Mouse (Mus musculus): ENCODE results near the gene Pigyl.
A peak's percentile ranks its signal among the peaks of the same experiment; 100 is the strongest.

Pigyl gene

GRCm38 (mm10) chr9:22139746-22140145, 16.9 kb upstream of the Pigyl start:
- no peak for DNase-seq

- DNase-seq = peak; percentile 89
These were observed 13.3 kb upstream of the Pigyl start for GRCm38 (mm10) chr9:22143108-22144037.

GRCm38 (mm10) chr9:22144304-22144965, 12.2 kb upstream of the Pigyl start:
- no peak for DNase-seq

- DNase-seq = peak; percentile 60
These were observed 7.0 kb upstream of the Pigyl start for GRCm38 (mm10) chr9:22149426-22150248.

GRCm38 (mm10) chr9:22150249-22150693, 6.4 kb upstream of the Pigyl start:
- peak; percentile 53 for DNase-seq

GRCm38 (mm10) chr9:22150946-22151345, 5.7 kb upstream of the Pigyl start:
- DNase-seq = no peak

GRCm38 (mm10) chr9:22153810-22154209, 2.8 kb upstream of the Pigyl start:
- no peak for DNase-seq

- peak; percentile 72 for DNase-seq
These were observed 1.0 kb upstream of the Pigyl start for GRCm38 (mm10) chr9:22155614-22156013.

GRCm38 (mm10) chr9:22157516-22158265, 1.0 kb downstream of the Pigyl start:
- DNase-seq = no peak

GRCm38 (mm10) chr9:22161299-22161698, 4.7 kb downstream of the Pigyl start:
- DNase-seq = no peak

- DNase-seq = no peak
These were observed 5.7 kb downstream of the Pigyl start for GRCm38 (mm10) chr9:22162305-22162704.

- no peak for DNase-seq
These were observed 6.3 kb downstream of the Pigyl start for GRCm38 (mm10) chr9:22162912-22163311.

- peak; percentile 12 for DNase-seq
These were observed 8.3 kb downstream of the Pigyl start for GRCm38 (mm10) chr9:22164711-22165668.

- DNase-seq = no peak
These were observed 9.3 kb downstream of the Pigyl start for GRCm38 (mm10) chr9:22165964-22166363.

GRCm38 (mm10) chr9:22166686-22167085, 10.0 kb downstream of the Pigyl start:
- no peak for DNase-seq

GRCm38 (mm10) chr9:22167751-22168150, 11.1 kb downstream of the Pigyl start:
- DNase-seq = no peak

- DNase-seq = no peak
These were observed 12.7 kb downstream of the Pigyl start for GRCm38 (mm10) chr9:22169327-22169726.

GRCm38 (mm10) chr9:22172318-22172717, 15.7 kb downstream of the Pigyl start:
- no peak for DNase-seq

GRCm38 (mm10) chr9:22188025-22188611, 31.5 kb downstream of the Pigyl start, which contains the start of gene Zfp872:
Zfp872 (plus strand) TSS chr9:22188090.
- peak; percentile 20 for DNase-seq

GRCm38 (mm10) chr9:22196412-22196811, 39.8 kb downstream of the Pigyl start:
- no peak for DNase-seq

Measured in kidney, adult 18-20 months (tissue).